Mouse (Mus musculus): Measurements from ENCODE around the gene Oaz3. TPM values are rescaled to one million over a fixed set of nuclear protein-coding genes. Genes with fewer than 3 reads are reported as not detected.
A peak's percentile ranks its signal among the peaks of the same experiment; 100 is the strongest.

Oaz3 gene
- polyA plus RNA-seq, 1 experiment from 2014 or later: 0.51 TPM

DNA sequence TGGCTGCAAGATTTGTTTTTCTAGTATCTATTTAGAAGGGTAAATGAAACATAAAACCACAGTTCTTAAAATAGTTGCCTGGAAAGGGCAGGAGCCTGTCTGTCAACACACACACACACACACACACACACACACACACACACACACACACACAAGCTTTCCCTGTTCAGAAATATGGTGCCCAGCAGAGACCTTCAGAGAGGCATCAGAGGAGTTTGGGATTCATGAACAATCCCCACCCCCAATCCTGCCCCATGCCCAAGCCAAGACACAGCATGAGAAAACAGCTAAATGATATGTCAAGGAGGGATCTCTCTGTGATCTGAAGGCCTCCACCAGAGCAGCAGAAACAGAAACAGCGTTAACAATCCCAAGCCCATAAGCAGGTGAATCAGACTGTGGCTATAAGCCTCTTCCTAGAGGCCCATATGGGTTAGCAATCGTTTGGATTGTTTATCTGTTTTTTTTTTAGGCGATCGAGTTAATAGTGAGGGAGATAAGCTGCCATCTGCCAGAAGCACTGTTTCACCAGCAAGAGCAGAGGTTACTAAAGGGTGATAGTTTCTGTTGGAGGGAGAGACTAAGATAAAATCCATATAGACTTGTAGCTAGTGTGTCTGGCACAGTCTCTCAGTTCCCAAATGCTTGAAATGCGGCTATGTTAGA, 30.0 kb upstream of the Oaz3 start:
- Histone ChIP-seq H3K9me3 (replicated peaks) (no peaks in the 10 kb centered on the region), H3K36me3 (no peaks in the 10 kb centered on the region), H3K4me3 (no peak overlapping the region), H3K27ac (no peak overlapping the region), H3K4me1 (peaks cover 42% of the 10 kb centered on the region), H3K27me3 (ENCODE audit: low read depth, poor library complexity, severe bottlenecking) (peaks cover 14% of the 10 kb centered on the region)
- WGBS: 67% methylated on average over 5 of the region's 5 CpGs
- DNase-seq (ENCODE audit: low spot score): no peak

- peaks cover 8% of the 10 kb centered on the region for H3K27me3 ChIP-seq (ENCODE audit: low read depth, poor library complexity, severe bottlenecking)
- DNase-seq (ENCODE audit: low spot score): no peak
- H3K27ac ChIP-seq: no peak overlapping the region; the same call in 1 of the 2 replicates
- peaks cover 38% of the 10 kb centered on the region for H3K4me1 ChIP-seq
- H3K4me3 ChIP-seq: peak overlapping the region; percentile 43; the same call in 1 of the 2 replicates
- 51% methylated on average over 10 of the region's 10 CpGs for WGBS
- H3K9me3 ChIP-seq (replicated peaks): no peaks in the 10 kb centered on the region
- H3K36me3 ChIP-seq: no peaks in the 10 kb centered on the region
Measured at GRCm38 (mm10) chr3:94473115-94473505, 29.4 kb upstream of the Oaz3 start.

GRCm38 (mm10) chr3:94472447-94473114, 28.9 kb upstream of the Oaz3 start:
- peaks cover 2% of the 10 kb centered on the region; the same call in 1 of the 2 replicates for H3K27me3 ChIP-seq (ENCODE audit: low read depth, poor library complexity, severe bottlenecking)
- WGBS: 9% methylated on average over 28 of the region's 28 CpGs
- peak overlapping the region; percentile 43 for H3K4me3 ChIP-seq
- H3K9me3 ChIP-seq (replicated peaks): no peaks in the 10 kb centered on the region
- H3K36me3 ChIP-seq: no peaks in the 10 kb centered on the region
- peak; percentile 90 for DNase-seq (ENCODE audit: low spot score)
- peaks cover 34% of the 10 kb centered on the region for H3K4me1 ChIP-seq
- peak overlapping the region; percentile 66 for H3K27ac ChIP-seq

DNA sequence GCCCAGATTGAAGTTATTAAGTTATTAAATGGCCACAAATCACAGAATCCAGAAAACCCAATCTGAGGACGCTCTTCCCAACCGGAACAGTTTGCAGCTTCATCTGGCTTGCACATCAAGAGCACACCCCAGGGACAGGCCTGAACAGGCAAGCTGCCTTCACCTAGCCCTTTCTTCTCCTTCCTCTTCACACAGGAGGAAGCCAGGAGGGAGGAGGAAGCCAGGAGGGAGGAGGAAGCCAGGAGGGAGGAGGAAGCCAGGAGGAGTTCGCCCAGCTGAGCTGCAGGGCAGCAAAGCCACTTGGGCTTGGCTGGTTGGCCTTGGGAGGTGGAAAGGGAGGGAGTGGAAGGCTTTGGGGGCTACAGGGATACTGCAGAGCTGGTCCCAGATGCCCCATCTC, 25.2 kb upstream of the Oaz3 start:
- no peaks in the 10 kb centered on the region for H3K9me3 ChIP-seq (replicated peaks)
- H3K4me1 ChIP-seq: peaks cover 43% of the 10 kb centered on the region
- H3K27me3 ChIP-seq (ENCODE audit: low read depth, poor library complexity, severe bottlenecking): no peaks in the 10 kb centered on the region
- DNase-seq (ENCODE audit: low spot score): no peak
- 45% methylated on average over 3 of the region's 3 CpGs for WGBS
- no peak overlapping the region for H3K4me3 ChIP-seq
- no peak overlapping the region for H3K27ac ChIP-seq
- no peaks in the 10 kb centered on the region for H3K36me3 ChIP-seq

GRCm38 (mm10) chr3:94465632-94466430, 22.1 kb upstream of the Oaz3 start:
- peaks cover 32% of the 10 kb centered on the region for H3K4me1 ChIP-seq
- no peak for DNase-seq (ENCODE audit: low spot score)
- peak overlapping the region; percentile 50; the same call in 1 of the 2 replicates for H3K27ac ChIP-seq
- H3K27me3 ChIP-seq (ENCODE audit: low read depth, poor library complexity, severe bottlenecking): no peaks in the 10 kb centered on the region
- H3K36me3 ChIP-seq: no peaks in the 10 kb centered on the region
- no peak overlapping the region for H3K4me3 ChIP-seq
- H3K9me3 ChIP-seq (replicated peaks): no peaks in the 10 kb centered on the region
- WGBS: 61% methylated on average over 13 of the region's 13 CpGs

DNA sequence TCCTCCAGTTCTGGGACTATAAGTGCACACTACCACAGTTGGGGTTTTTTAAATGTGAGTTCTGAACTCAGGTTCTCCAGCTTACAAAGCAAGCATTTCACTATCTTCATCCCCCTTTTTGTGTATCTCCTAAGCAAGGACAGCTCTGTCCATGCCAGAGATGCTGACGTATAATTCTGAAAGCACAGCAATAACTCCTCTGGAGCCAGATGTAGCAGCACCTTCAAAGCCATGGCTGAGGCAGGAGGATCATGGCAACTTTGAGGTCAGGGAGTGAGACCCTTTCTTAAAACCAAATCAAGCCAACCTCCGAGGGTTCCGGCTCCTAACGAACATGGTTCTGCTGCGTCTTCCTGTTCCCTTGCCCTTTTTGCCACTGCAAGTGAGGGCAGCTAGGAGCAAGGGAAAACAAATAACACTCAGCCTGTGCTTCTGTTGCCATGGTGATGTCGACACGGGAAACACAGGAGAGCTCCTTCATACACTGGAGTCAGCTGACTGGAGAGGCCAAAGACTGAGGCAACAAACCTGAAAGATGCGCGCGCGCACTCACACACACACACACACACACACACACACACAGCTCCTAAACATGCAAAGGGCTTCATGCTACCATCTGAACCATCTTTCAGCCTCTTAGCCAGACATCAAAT, 20.3 kb upstream of the Oaz3 start:
- Histone ChIP-seq H3K4me3 (no peak overlapping the region), H3K4me1 (peaks cover 29% of the 10 kb centered on the region), H3K27me3 (ENCODE audit: low read depth, poor library complexity, severe bottlenecking) (no peaks in the 10 kb centered on the region), H3K27ac (peak overlapping the region; percentile 4; the same call in 1 of the 2 replicates), H3K9me3 (replicated peaks) (no peaks in the 10 kb centered on the region), H3K36me3 (no peaks in the 10 kb centered on the region)
- 61% methylated on average over 11 of the region's 11 CpGs for WGBS
- peak; percentile 47 for DNase-seq (ENCODE audit: low spot score)

GRCm38 (mm10) chr3:94459834-94460233, 16.1 kb upstream of the Oaz3 start:
- DNase-seq (ENCODE audit: low spot score): no peak
- no peak overlapping the region for H3K4me3 ChIP-seq
- no peaks in the 10 kb centered on the region for H3K9me3 ChIP-seq (replicated peaks)
- H3K27me3 ChIP-seq (ENCODE audit: low read depth, poor library complexity, severe bottlenecking): peaks cover 11% of the 10 kb centered on the region
- H3K4me1 ChIP-seq: peaks cover 15% of the 10 kb centered on the region
- no peaks in the 10 kb centered on the region for H3K36me3 ChIP-seq
- H3K27ac ChIP-seq: no peak overlapping the region
- 94% methylated on average over 2 of the region's 2 CpGs for WGBS

- Histone ChIP-seq H3K27ac (no peak overlapping the region), H3K36me3 (no peaks in the 10 kb centered on the region), H3K4me3 (peak overlapping the region; percentile 45; the same call in 1 of the 2 replicates), H3K9me3 (replicated peaks) (no peaks in the 10 kb centered on the region), H3K4me1 (0 out of 2 replicates have a peak, but pooled peaks cover 4% of the 10 kb centered on the region), H3K27me3 (ENCODE audit: low read depth, poor library complexity, severe bottlenecking) (peaks cover 11% of the 10 kb centered on the region)
- DNase-seq (ENCODE audit: low spot score): no peak
- 86% methylated on average over 3 of the region's 3 CpGs for WGBS
Measured at GRCm38 (mm10) chr3:94457055-94457454, 13.3 kb upstream of the Oaz3 start.

DNA sequence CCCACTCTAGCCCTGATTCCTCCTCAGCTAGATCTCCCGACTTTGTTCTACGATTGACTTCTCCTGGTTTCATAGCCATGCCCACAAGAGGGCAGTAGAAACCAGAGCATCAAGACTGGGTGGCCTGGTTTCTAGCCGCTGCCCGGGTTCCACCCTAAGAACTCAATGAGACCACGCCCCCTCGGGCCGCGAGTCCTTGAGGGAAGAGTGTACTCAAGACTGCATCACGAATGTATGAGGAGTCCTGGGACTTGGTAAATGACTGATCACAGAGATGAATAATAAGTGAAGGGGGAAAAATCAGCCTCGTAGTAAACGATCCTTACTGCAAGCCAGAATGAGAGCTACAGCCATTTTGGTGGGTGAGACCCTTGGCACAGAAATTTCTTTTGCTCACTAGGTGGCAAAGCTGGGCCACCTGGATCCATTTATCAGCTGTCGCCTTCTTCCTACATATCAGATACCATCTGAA, 12.8 kb upstream of the Oaz3 start:
- H3K27ac ChIP-seq: no peak overlapping the region
- 0 out of 2 replicates have a peak, but pooled peaks cover 4% of the 10 kb centered on the region for H3K4me1 ChIP-seq
- WGBS: 1% methylated on average over 12 of the region's 12 CpGs
- no peaks in the 10 kb centered on the region for H3K9me3 ChIP-seq (replicated peaks)
- peak overlapping the region; percentile 45 for H3K4me3 ChIP-seq
- H3K27me3 ChIP-seq (ENCODE audit: low read depth, poor library complexity, severe bottlenecking): peaks cover 11% of the 10 kb centered on the region
- H3K36me3 ChIP-seq: no peaks in the 10 kb centered on the region
- peak; percentile 90 for DNase-seq (ENCODE audit: low spot score)

- no peak overlapping the region for H3K4me3 ChIP-seq
- H3K9me3 ChIP-seq (replicated peaks): no peaks in the 10 kb centered on the region
- H3K27me3 ChIP-seq (ENCODE audit: low read depth, poor library complexity, severe bottlenecking): no peaks in the 10 kb centered on the region
- H3K36me3 ChIP-seq: peaks cover 59% of the 10 kb centered on the region
- no peak overlapping the region for H3K27ac ChIP-seq
- H3K4me1 ChIP-seq: peaks cover 2% of the 10 kb centered on the region
- no peak for DNase-seq (ENCODE audit: low spot score)
- 92% methylated on average over 2 of the region's 2 CpGs for WGBS
Measured at GRCm38 (mm10) chr3:94449377-94449776, 5.7 kb upstream of the Oaz3 start.

DNA sequence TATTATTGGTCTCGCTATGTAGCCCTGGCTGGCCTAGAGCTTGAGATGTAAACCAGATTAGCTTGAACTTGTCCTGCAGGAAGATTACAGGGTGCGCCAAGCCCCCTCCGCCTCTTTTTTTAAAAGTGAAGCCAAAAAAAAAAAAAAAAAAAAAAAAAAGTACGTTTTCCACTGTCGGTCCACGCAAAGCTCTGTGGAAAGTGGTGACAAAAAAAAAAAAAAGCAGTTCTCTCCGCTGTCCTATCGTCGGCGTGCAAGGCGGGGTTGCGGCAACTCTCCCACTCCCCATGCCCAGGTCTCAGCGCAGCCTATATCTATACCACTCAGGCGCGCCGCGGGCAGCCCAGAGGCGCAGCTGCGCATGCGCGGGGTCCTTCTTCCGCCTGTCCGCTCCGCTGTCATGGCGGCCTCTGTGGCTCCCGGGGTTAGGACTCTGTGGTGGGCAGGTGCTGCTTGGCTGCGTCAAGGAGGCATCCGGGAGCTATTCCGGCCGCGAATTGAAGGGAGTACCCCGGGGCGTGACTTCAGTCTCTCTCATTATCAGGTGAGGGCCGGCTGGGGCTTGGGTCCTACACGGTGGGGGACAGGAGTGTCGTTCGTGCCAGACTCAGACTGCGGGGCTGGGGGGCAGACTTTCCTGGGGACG, 641 bp downstream of the Oaz3 start, which contains the start of gene Mrpl9:
Gene Mrpl9 (plus strand): TSS at position 368 of the 646 bp plus-strand sequence.
- 1% methylated on average over 39 of the region's 39 CpGs for WGBS
- H3K4me1 ChIP-seq: peaks cover 9% of the 10 kb centered on the region
- H3K9me3 ChIP-seq (replicated peaks): no peaks in the 10 kb centered on the region
- DNase-seq (ENCODE audit: low spot score): peak; percentile 98
- peak within 1 kb of the TSS; percentile 89 for H3K27ac ChIP-seq
- H3K36me3 ChIP-seq: peaks cover 35% of the 10 kb centered on the region
- peaks cover 7% of the 10 kb centered on the region; the same call in 1 of the 2 replicates for H3K27me3 ChIP-seq (ENCODE audit: low read depth, poor library complexity, severe bottlenecking)
- H3K4me3 ChIP-seq: peak within 1 kb of the TSS; percentile 97

GRCm38 (mm10) chr3:94441182-94441581, 2.5 kb downstream of the Oaz3 start:
- WGBS: 48% methylated on average over 3 of the region's 3 CpGs
- Histone ChIP-seq H3K4me1 (peaks cover 9% of the 10 kb centered on the region), H3K27ac (no peak overlapping the region), H3K4me3 (no peak overlapping the region), H3K36me3 (peaks cover 16% of the 10 kb centered on the region), H3K9me3 (replicated peaks) (no peaks in the 10 kb centered on the region), H3K27me3 (ENCODE audit: low read depth, poor library complexity, severe bottlenecking) (peaks cover 7% of the 10 kb centered on the region; the same call in 1 of the 2 replicates)
- no peak for DNase-seq (ENCODE audit: low spot score)
